Mouse (Mus musculus) embryonic facial prominence, embryonic 15.5 days (tissue): ENCODE measurements around the gene She. TPM values are rescaled to one million over a fixed set of nuclear protein-coding genes. Genes with fewer than 3 reads are reported as not detected.

ENCODE experiments used
- ATAC-seq: fragments of 200-750 bp; cut with Nextera tagmentation; 2 replicates; pipeline ENCODE4 v1.8.0; 2017; ENCODE audit warnings: low read depth, moderate TSS enrichment; ENCODE audit not compliant: insufficient number of reproducible peaks, low FRiP score, low TSS enrichment
- H3K27ac ChIP-seq: fragments of 300-500 bp; sonication (generic); replicated peaks from 2 replicates; pipeline ENCODE4 v1.5.1; 2015; ENCODE audit warnings: mild to moderate bottlenecking, inconsistent platforms
- H3K27me3 ChIP-seq: fragments of 300-500 bp; sonication (generic); 2 replicates; pipeline ENCODE4 v1.6.1; 2015; ENCODE audit warnings: inconsistent platforms
- H3K36me3 ChIP-seq: fragments of 300-500 bp; sonication (generic); 2 replicates; pipeline ENCODE4 v1.6.1; 2015; ENCODE audit warnings: mild to moderate bottlenecking, inconsistent platforms
- H3K4me1 ChIP-seq: fragments of 300-500 bp; sonication (generic); 2 replicates; pipeline ENCODE4 v1.6.1; 2015; ENCODE audit warnings: inconsistent platforms
- H3K4me2 ChIP-seq: fragments of 300-500 bp; sonication (generic); replicated peaks from 2 replicates; pipeline ENCODE4 v1.6.1; 2015; ENCODE audit warnings: mild to moderate bottlenecking, inconsistent platforms
- H3K4me3 ChIP-seq: fragments of 300-500 bp; sonication (generic); replicated peaks from 2 replicates; pipeline ENCODE4 v1.5.1; 2015; ENCODE audit warnings: mild to moderate bottlenecking, inconsistent platforms
- H3K9ac ChIP-seq: fragments of 300-500 bp; sonication (generic); 2 replicates; pipeline ENCODE4 v1.6.1; 2015; ENCODE audit warnings: inconsistent platforms
- H3K9me3 ChIP-seq: fragments of 300-500 bp; sonication (generic); replicated peaks from 2 replicates; pipeline ENCODE4 v1.6.1; 2016; ENCODE audit warnings: inconsistent platforms
- WGBS: fragments of 180-500 bp; shearing (Covaris S2); methylation state at CpG from one replicate; pipeline ENCODE4 v1.1.7; 2015; 5-methylcytosine and 5-hydroxymethylcytosine counted together
- polyA plus RNA-seq: library from polyadenylated mRNA; unstranded; fragments of >200 nt; fragmentation: Nextera tagmentation; extraction: Ambion mirVana; gene quantifications from 2 replicates; pipeline ENCODE4 v1.2.1, GENCODE M21; 2015

The She gene
- polyA plus RNA-seq, 1 experiment from 2014 or later: 4.0 TPM

DNA sequence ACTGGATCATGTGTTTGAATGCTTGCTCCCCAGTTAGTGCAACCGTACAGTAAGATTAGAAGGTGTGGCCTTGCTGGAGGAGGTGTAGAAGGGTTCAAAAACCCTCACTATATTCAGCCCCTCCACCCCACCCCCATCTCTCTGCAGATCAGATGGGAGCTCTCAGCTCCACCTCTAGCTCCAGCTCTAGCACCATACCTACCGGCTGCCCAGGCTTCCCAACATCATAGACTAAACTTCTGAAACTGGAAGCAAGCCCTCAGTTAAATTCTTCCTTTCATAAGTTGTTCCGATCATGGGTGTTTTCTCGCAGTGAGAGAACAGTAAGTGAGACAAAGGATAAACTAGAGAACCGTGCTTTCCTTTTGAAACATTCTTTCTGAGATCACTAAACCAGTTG is 42.9 kb downstream of the She start:
- peaks cover 28% of the 10 kb centered on the region for H3K4me1 ChIP-seq
- no peak for ATAC-seq
- no peaks in the 10 kb centered on the region for H3K9me3 ChIP-seq
- no peak overlapping the region for H3K9ac ChIP-seq
- no peak overlapping the region for H3K4me2 ChIP-seq
- no peaks in the 10 kb centered on the region for H3K27me3 ChIP-seq
- H3K4me3 ChIP-seq: no peak overlapping the region
- H3K27ac ChIP-seq: no peak overlapping the region
- WGBS: 82% methylated on average over 5 of the region's 5 CpGs
- H3K36me3 ChIP-seq: no peaks in the 10 kb centered on the region

DNA sequence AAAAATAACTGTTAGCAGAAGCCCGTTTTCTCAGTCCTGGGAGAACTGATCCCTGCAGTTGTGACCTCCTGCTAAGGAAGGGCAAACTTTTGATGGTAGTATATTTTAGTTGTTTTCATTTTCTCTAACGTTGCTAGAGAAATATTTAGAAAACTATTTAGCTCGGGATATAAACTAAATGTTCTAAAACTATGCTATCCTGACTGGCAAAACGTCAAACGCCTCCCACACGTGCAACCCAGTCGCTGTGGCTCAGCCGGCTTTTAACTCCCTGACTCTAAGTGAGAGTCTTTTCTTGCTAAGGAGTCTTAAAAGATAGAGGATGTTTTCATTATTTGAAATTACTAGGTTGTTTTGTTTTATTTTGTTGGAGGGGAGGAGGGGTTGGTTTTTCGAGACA is 43.9 kb downstream of the She start:
- no peak overlapping the region for H3K9ac ChIP-seq
- H3K27me3 ChIP-seq: no peaks in the 10 kb centered on the region
- no peak overlapping the region for H3K4me2 ChIP-seq
- H3K27ac ChIP-seq: no peak overlapping the region
- H3K4me3 ChIP-seq: no peak overlapping the region
- no peaks in the 10 kb centered on the region for H3K9me3 ChIP-seq
- H3K36me3 ChIP-seq: no peaks in the 10 kb centered on the region
- peaks cover 22% of the 10 kb centered on the region for H3K4me1 ChIP-seq
- no peak for ATAC-seq
- 71% methylated on average over 9 of the region's 9 CpGs for WGBS

DNA sequence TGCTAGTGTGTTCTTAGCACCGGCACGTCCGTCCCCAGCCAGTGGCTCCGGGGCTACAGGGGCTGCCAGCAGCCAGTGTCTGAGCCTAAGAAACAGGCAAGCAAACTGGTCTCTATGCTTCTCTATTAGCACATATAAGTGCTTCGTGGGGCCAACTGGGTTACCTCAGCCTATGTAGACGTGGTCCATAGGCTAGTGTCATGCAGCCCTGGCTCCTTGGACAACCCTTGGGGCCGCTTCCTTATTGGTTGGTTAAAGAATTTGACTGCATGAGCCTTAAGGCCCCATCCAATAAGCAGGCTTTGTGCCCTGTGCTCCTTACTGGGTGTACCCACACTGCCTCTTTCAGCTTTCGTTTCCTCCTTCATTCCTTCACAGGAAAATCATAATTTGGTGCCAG is 44.6 kb downstream of the She start:
- no peaks in the 10 kb centered on the region for H3K9me3 ChIP-seq
- no peak for ATAC-seq
- no peak overlapping the region for H3K9ac ChIP-seq
- no peaks in the 10 kb centered on the region for H3K36me3 ChIP-seq
- no peaks in the 10 kb centered on the region for H3K27me3 ChIP-seq
- H3K4me2 ChIP-seq: no peak overlapping the region
- H3K4me3 ChIP-seq: no peak overlapping the region
- no peak overlapping the region for H3K27ac ChIP-seq
- WGBS: 84% methylated on average over 8 of the region's 8 CpGs
- H3K4me1 ChIP-seq: peaks cover 15% of the 10 kb centered on the region

DNA sequence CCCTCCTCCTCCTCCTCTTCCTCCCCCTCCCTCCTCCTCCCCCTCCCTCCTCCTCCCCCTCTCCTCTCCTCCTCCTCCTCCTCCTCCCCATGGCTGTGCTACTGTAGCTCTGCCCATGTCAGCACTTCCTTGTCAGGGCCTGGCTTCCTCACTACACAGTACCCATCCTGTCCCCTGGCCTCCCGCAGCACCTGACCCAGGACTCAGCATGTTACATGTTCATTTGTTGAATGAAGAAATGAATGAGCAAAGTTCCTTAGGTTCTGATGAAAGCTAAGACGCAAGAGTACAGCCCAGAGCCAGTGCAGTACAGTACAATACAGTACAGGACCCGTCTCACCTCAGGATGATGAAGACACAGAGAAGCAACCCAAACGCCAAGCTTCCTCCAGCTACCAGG is 45.3 kb downstream of the She start:
- Histone ChIP-seq H3K36me3 (no peaks in the 10 kb centered on the region), H3K27me3 (no peaks in the 10 kb centered on the region), H3K9ac (no peak overlapping the region), H3K4me3 (no peak overlapping the region), H3K9me3 (no peaks in the 10 kb centered on the region), H3K4me1 (peaks cover 12% of the 10 kb centered on the region; the same call in 1 of the 2 replicates), H3K27ac (no peak overlapping the region), H3K4me2 (no peak overlapping the region)
- WGBS: 69% methylated on average over 4 of the region's 4 CpGs
- no peak for ATAC-seq

DNA sequence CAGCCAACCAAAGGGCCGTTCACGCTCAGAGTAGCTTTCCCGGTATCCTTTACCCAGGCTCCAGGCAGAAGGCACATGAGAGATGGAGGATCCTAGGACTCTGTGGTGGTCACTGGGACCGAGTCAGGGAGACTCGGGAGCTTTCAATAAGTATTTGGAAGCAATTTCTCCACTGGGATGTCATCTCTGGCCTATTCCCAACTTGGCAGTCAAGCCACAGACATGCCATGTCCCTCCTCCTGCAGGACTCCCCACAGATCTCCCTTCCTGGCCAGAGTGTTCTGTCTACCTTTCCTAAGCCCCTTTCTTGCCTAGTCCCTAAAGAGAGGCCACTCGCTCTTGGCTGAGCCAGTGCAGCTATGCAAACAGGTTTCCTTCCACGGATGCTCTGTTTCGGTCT is 46.0 kb downstream of the She start:
- Histone ChIP-seq H3K27me3 (no peaks in the 10 kb centered on the region), H3K9ac (no peak overlapping the region), H3K4me1 (peaks cover 10% of the 10 kb centered on the region; the same call in 1 of the 2 replicates), H3K4me3 (no peak overlapping the region), H3K36me3 (no peaks in the 10 kb centered on the region), H3K9me3 (no peaks in the 10 kb centered on the region), H3K27ac (no peak overlapping the region), H3K4me2 (no peak overlapping the region)
- WGBS: 75% methylated on average over 8 of the region's 8 CpGs
- no peak for ATAC-seq

DNA sequence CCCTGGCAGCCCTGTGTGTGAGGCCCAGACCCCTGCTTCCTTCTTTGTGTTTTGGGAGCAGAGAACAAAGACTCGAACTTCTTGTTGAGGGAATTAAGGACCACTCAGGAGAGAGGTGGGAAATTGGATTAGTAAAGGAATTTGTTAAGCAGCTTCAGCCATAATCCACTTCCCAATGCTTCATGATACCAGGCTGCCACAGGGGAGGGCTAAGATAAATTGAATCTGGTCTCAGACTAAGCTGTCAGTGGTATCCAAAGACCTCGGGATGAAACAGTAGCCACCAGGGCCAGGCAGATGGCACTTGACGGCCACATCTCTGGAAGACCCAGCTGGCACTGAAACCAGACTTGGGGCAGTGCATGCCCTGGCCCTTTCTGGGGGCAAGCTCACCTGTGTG is 47.3 kb downstream of the She start:
- H3K4me1 ChIP-seq: no peaks in the 10 kb centered on the region
- no peaks in the 10 kb centered on the region for H3K36me3 ChIP-seq
- no peak overlapping the region for H3K4me2 ChIP-seq
- H3K9ac ChIP-seq: no peak overlapping the region
- no peak for ATAC-seq
- no peak overlapping the region for H3K27ac ChIP-seq
- no peak overlapping the region for H3K4me3 ChIP-seq
- 18% methylated on average over 3 of the region's 3 CpGs for WGBS
- H3K9me3 ChIP-seq: no peaks in the 10 kb centered on the region
- no peaks in the 10 kb centered on the region for H3K27me3 ChIP-seq

DNA sequence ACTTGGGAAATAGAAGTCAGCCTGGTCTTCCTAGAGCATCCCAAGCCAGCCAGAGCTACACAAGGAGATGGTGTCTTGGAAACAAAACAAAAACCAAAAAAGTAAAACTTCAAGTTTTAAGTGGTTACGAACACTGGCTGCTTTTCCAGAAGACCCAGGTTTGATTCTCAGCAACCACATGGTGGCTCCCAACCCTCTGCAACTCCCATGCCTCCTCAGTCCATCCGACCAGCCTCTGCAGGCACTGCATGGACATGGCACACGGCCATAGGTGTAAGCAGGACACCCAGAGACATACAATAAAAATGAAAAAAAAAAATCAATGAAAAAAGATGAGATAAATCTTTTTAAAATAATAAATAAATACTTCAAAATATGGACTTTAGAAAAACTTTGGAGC is 48.2 kb downstream of the She start:
- Histone ChIP-seq H3K27ac (no peak overlapping the region), H3K36me3 (no peaks in the 10 kb centered on the region), H3K4me3 (no peak overlapping the region), H3K9ac (no peak overlapping the region), H3K4me2 (no peak overlapping the region), H3K4me1 (no peaks in the 10 kb centered on the region), H3K9me3 (no peaks in the 10 kb centered on the region), H3K27me3 (no peaks in the 10 kb centered on the region)
- ATAC-seq: no peak
- WGBS: 70% methylated on average over 3 of the region's 3 CpGs

DNA sequence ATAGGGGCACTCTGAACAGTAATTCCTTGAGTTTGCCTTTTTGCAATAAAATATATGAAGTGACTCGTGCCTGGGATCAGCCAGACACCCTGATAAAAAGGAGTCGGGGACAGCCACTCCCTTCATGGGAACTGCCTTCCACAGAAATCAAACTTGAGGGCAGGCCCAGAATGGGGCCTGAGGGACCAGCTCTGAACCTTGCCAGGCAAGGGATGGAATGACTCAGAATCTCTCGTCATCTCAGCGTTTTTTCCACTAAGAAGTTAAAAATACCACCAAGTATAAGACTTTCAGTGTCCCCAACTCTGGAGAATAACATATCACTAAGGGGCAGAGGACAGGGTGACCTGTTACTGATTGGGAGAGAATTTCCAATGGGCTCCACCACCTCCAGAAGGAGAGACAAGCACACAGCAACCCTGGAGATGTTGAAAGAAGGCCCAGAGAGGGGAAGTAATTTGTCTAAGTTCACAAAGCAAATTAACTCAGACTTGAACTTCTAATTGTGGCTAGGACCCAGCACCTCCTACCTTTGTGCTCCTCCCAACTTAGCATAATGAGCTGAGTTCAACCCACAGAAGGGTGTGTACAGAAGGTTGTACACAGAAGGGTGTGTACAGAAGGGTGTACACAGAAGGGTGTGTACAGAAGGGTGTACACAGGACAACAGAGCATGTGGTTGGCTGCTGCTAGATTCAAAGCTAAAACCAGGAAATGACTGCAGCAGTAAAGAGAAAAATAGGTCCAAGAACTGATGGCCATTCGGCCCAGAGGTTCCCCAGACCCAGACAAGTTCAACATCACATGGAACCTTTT is 49.1 kb downstream of the She start:
- 65% methylated on average over 5 of the region's 5 CpGs for WGBS
- no peak overlapping the region for H3K4me2 ChIP-seq
- no peaks in the 10 kb centered on the region for H3K27me3 ChIP-seq
- H3K4me3 ChIP-seq: no peak overlapping the region
- H3K36me3 ChIP-seq: no peaks in the 10 kb centered on the region
- H3K9me3 ChIP-seq: no peaks in the 10 kb centered on the region
- H3K9ac ChIP-seq: no peak overlapping the region
- ATAC-seq: no peak
- no peak overlapping the region for H3K27ac ChIP-seq
- no peaks in the 10 kb centered on the region for H3K4me1 ChIP-seq

DNA sequence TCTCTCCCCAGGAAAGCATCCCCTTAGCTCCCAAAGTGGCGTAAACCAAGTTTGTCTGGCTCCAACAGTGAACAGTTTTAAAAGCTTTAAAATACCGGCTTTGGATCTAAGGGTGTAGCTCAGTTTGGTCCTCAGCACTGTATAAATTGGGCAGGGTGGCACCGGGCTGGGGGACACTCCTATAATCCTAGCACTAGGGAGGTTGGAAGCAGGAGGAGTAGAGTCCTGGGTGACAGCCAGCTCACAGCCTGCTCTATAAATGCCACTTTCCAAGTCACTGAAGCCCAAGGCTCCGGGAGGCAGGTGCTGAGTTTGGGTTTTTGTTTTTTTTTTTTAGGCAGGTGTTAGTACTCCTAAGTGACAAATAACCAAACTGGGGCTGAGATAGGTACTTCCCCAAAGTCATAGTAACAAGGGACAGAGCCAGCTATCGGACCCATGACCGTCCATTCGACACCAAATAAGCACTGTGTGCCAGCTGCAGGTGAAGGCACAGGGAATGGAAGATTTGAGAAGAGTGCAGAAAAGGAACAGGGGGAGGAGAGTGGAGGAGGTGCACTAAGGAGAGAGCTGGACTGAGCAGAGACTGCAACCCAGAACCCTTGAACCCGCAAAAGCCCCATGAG is 51.5 kb downstream of the She start:
- no peak for ATAC-seq
- H3K27me3 ChIP-seq: no peaks in the 10 kb centered on the region
- H3K4me3 ChIP-seq: no peak overlapping the region
- no peak overlapping the region for H3K4me2 ChIP-seq
- 75% methylated on average over 8 of the region's 8 CpGs for WGBS
- no peak overlapping the region for H3K9ac ChIP-seq
- H3K27ac ChIP-seq: no peak overlapping the region
- H3K36me3 ChIP-seq: no peaks in the 10 kb centered on the region
- no peaks in the 10 kb centered on the region for H3K9me3 ChIP-seq
- no peaks in the 10 kb centered on the region for H3K4me1 ChIP-seq

DNA sequence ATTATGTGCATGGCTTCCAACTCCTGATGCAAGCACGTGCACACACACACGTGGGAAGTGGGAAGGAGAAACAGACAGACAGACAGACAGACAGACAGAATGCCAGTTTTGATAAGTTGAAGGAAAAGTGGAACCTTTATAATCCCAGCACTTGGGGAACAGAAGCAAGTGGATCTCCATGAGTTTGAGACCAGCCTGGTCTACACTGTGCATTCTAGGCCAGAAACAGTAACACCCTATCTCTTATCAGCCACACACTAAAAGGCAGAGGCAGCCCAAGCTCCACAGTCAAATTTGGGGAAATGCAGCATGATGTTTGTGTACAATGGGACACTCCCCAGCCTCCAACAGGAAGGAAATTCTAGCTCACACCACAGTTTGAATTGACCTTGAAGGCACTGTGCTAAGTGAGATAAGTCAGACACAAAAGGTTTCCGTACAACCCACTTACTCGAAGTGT is 52.4 kb downstream of the She start:
- no peak overlapping the region for H3K27ac ChIP-seq
- H3K4me1 ChIP-seq: no peaks in the 10 kb centered on the region
- H3K4me2 ChIP-seq: no peak overlapping the region
- H3K4me3 ChIP-seq: no peak overlapping the region
- no peak for ATAC-seq
- no peaks in the 10 kb centered on the region for H3K9me3 ChIP-seq
- 81% methylated on average over 4 of the region's 4 CpGs for WGBS
- no peaks in the 10 kb centered on the region for H3K27me3 ChIP-seq
- H3K36me3 ChIP-seq: no peaks in the 10 kb centered on the region
- no peak overlapping the region for H3K9ac ChIP-seq

DNA sequence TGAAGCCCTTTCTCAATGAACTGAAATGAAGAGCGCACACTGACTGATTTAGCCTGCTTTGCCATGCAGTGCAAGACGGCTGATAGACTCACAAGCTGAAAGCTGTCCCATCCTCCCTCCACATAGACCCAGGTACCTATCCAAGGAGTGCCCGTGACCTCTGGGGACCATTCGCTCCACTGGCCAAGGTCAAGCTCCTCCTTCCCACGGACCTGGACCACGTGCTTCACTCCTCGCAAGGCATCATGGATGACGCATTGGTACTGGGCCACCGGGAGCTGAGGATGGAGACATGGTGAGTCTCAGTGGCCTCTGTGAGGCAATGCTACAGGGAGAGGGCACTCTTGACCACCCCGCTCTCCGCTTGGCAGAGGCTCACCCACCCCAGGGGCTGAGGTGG is 54.6 kb downstream of the She start:
- Histone ChIP-seq H3K27me3 (no peaks in the 10 kb centered on the region), H3K4me1 (no peaks in the 10 kb centered on the region), H3K36me3 (no peaks in the 10 kb centered on the region), H3K9ac (no peak overlapping the region), H3K27ac (no peak overlapping the region), H3K9me3 (no peaks in the 10 kb centered on the region), H3K4me3 (no peak overlapping the region), H3K4me2 (no peak overlapping the region)
- ATAC-seq: no peak
- WGBS: 92% methylated on average over 11 of the region's 11 CpGs
